Mouse (Mus musculus) gastrocnemius, postnatal 36 days (tissue): ENCODE data around the gene Fkbp2. TPM values are rescaled to one million over a fixed set of nuclear protein-coding genes. Genes with fewer than 3 reads are reported as not detected.

Experiments used
- DNase-seq, 2 experiments: peaks; one replicate each; pipeline ENCODE4 v3.0.0; 2022
- intact Hi-C: fragments of 180-260 bp; cut with DNase I; formaldehyde crosslinking; loops from one replicate; pipeline ENCODE4 v1.15.1; 2025
- long read RNA-seq, 2 experiments: library from polyadenylated mRNA; stranded (forward); transcript quantifications; one replicate each; pipeline ENCODE4 v2.0.0; 2021
- total RNA-seq, 2 experiments: library from RNA; stranded (reverse); gene quantifications; 2 replicates each; pipeline ENCODE4 v1.2.3; 2021

The Fkbp2 gene
- 10 to 100 TPM in 1 of 2 experiments, 1 to 10 TPM in 1; 7.5 to 11.6 TPM for total RNA-seq
- long read RNA-seq, experiment 1, transcript Fkbp2-201 (6 exons, 642 nt), result minor isoform, 10 of 29 reads
- long read RNA-seq, experiment 1, transcript Fkbp2-202 (6 exons, 664 nt), result major isoform, 12 of 29 reads
- long read RNA-seq, experiment 1, partial matches to known transcripts, result 5 of 29 reads
- long read RNA-seq, experiment 1, other reads (novel, unspliced or antisense), result 2 of 29 reads
- long read RNA-seq, experiment 2, transcript Fkbp2-201 (6 exons, 642 nt), result minor isoform, 6 of 21 reads
- long read RNA-seq, experiment 2, transcript Fkbp2-202 (6 exons, 664 nt), result major isoform, 11 of 21 reads
- long read RNA-seq, experiment 2, partial matches to known transcripts, result 3 of 21 reads
- long read RNA-seq, experiment 2, other reads (novel, unspliced or antisense), result 1 of 21 reads

GRCm38 (mm10) chr19:6980381-6981093 lies at the start of gene Fkbp2:
Fkbp2 (minus strand) TSS chr19:6980501.
- intact Hi-C loops, result no loop called here
- DNase-seq, result peak; percentile 99

GRCm38 (mm10) chr19:7029531-7029930 lies 49.2 kb upstream of the Fkbp2 start:
- intact Hi-C loops, result no loop called here
- DNase-seq, result no peak

- intact Hi-C loops, result no loop called here
- DNase-seq, result no peak
Observed at GRCm38 (mm10) chr19:7020224-7020641, 39.9 kb upstream of the Fkbp2 start.

- no peak for DNase-seq
- intact Hi-C loops, result loop anchor here (5.0 kb wide), 1 partner anchor 87 kb away; the partner anchor contains the start of gene Kcnk4
Observed at GRCm38 (mm10) chr19:7019191-7019590, 38.9 kb upstream of the Fkbp2 start, which contains the start of gene Fermt3. Fermt3 (minus strand) TSS chr19:7019469.

- DNase-seq, result no peak
- intact Hi-C loops, result loop anchor here (5.0 kb wide), 1 partner anchor 86 kb away; the partner anchor contains the start of gene Kcnk4
Observed at GRCm38 (mm10) chr19:7018546-7018945, 38.2 kb upstream of the Fkbp2 start.

GRCm38 (mm10) chr19:7017541-7018457 lies 37.5 kb upstream of the Fkbp2 start:
- intact Hi-C loops, result loop anchor here (5.0 kb wide), 1 partner anchor 85 kb away; the partner anchor contains the start of gene Kcnk4
- DNase-seq, result no peak

- DNase-seq, result no peak
- intact Hi-C loops, result loop anchor here (5.0 kb wide), 1 partner anchor 82 kb away; the partner anchor contains the start of gene Kcnk4
Observed at GRCm38 (mm10) chr19:7014481-7015135, 34.3 kb upstream of the Fkbp2 start.

- DNase-seq, result no peak
- intact Hi-C loops, result no loop called here
Observed at GRCm38 (mm10) chr19:7013984-7014383, 33.7 kb upstream of the Fkbp2 start.

- no peak for DNase-seq
- intact Hi-C loops, result no loop called here
Observed at GRCm38 (mm10) chr19:7012426-7012825, 32.1 kb upstream of the Fkbp2 start.

- no peak for DNase-seq
- intact Hi-C loops, result no loop called here
Observed at GRCm38 (mm10) chr19:7006892-7007593, 26.7 kb upstream of the Fkbp2 start.

GRCm38 (mm10) chr19:6999360-7000063 lies 19.2 kb upstream of the Fkbp2 start:
- intact Hi-C loops, result loop anchor here (5.0 kb wide), 1 partner anchor 38 kb away; the partner anchor contains the start of gene Stip1

GRCm38 (mm10) chr19:6997721-6998290 lies 17.5 kb upstream of the Fkbp2 start:
- intact Hi-C loops, result loop anchor here (5.0 kb wide), 1 partner anchor 39 kb away; the partner anchor contains the start of gene Stip1
- no peak for DNase-seq

More at GRCm38 (mm10) chr19:6999360-7000063, 19.2 kb upstream of the Fkbp2 start:
- DNase-seq, result no peak

GRCm38 (mm10) chr19:6996006-6996405 lies 15.7 kb upstream of the Fkbp2 start, which contains the start of the genes Nudt22 and Trpt1:
Nudt22 (minus strand) TSS chr19:6996117.
Trpt1 (plus strand) TSS chr19:6996131.
- intact Hi-C loops, result loop anchor here (5.0 kb wide), 1 partner anchor 41 kb away; the partner anchor contains the start of gene Stip1
- peak; percentile 83 to 86 for DNase-seq

GRCm38 (mm10) chr19:6995255-6995991 lies 15.1 kb upstream of the Fkbp2 start:
- intact Hi-C loops, result loop anchor here (5.0 kb wide), 1 partner anchor 42 kb away; the partner anchor contains the start of gene Stip1
- peak in 1 of 2 experiments; percentile 26 for DNase-seq

GRCm38 (mm10) chr19:6994489-6994888 lies 14.2 kb upstream of the Fkbp2 start:
- intact Hi-C loops, result no loop called here

GRCm38 (mm10) chr19:6994002-6994401 lies 13.7 kb upstream of the Fkbp2 start:
- no peak for DNase-seq
- intact Hi-C loops, result no loop called here

More at GRCm38 (mm10) chr19:6994489-6994888, 14.2 kb upstream of the Fkbp2 start:
- DNase-seq, result no peak
